Mouse (Mus musculus) layer of hippocampus, postnatal 14 days (tissue): ENCODE measurements at regions not wholly inside any gene's neighbourhood (a gene's known extent, or its start where the extent isn't known, plus 50 kb on each side); places are given as distances from the start of the nearest gene placed in this dataset.

Experiments
- DNase-seq, 2 experiments: peaks; one replicate each; pipeline ENCODE4 v3.0.0; 2021 to 2022; ENCODE audit warnings: low spot score in 2 of 2, mixed read lengths in 1 of 2

DNA sequence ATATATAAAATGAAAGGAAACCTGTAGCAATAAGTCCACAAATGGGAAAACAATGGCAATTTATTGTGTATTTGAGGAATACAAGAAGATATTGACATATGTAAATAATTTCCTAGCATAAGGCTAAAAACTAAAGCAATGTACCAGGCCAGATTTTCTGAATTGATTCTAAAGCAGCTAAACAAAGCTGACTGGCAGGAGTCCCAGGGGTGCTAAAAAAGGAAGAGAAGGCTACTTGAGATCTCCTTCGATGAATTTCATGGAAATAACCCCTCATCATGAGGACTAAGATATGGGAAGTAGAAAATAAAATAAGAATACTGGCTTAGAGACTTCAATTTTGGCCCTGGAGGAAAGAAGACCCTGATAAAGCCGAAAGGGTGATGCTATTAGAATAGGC, 630.4 kb upstream of the Reg3g start:
- peak in 1 of 2 experiments; percentile 3 for DNase-seq

DNA sequence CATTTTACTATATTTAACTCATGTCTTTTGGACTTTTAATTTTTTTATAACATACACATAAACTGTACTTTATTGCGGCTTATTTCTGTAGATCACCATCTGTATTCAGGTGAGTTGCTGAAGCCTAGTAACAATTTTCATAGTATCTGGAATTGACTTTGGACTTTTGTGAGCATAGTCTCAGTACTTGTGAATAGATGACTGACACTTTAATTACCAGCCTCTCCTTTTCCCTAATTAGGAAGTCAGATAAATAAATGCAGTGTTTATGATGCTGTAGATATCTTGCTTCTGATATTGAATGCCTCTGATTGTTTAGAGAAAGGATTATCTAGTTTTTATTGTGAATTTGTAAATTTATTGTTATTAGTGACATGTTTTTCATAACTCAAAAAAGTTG, 588.9 kb upstream of the Reg3g start:
- DNase-seq, result no peak
